Mouse (Mus musculus): ENCODE measurements around the gene Nfix. TPM values are rescaled to one million over a fixed set of nuclear protein-coding genes. Genes with fewer than 3 reads are reported as not detected.
A peak's percentile ranks its signal among the peaks of the same experiment; 100 is the strongest.

The Nfix gene
- polyA plus RNA-seq, 1 experiment from 2014 or later, result 16.3 TPM

GRCm38 (mm10) chr8:84731371-84732177, 68.6 kb downstream of the Nfix start:
- peaks cover 63 to 72% of the 10 kb centered on the region in 2 experiments for H3K4me1 ChIP-seq (ENCODE audit: control insufficient read depth in 2 of 2, insufficient read depth in 2 of 2, low read length in 2 of 2)
- H3K9me3 ChIP-seq (ENCODE audit: control insufficient read depth, low read length), result no peaks in the 10 kb centered on the region
- H3K36me3 ChIP-seq (ENCODE audit: control insufficient read depth, insufficient read depth, low read length), result peaks cover 12% of the 10 kb centered on the region; the same call in 1 of the 2 replicates
- no peaks in the 10 kb centered on the region for H3K27me3 ChIP-seq (ENCODE audit: control insufficient read depth, insufficient read depth, low read length)
- peak overlapping the region; percentile 9; the same call in 1 of the 2 replicates for H3K4me2 ChIP-seq (ENCODE audit: low read length)
- H3K27ac ChIP-seq (replicated peaks in 1 of 2; ENCODE audit: control insufficient read depth in 1 of 2, insufficient read depth in 1 of 2, low read depth in 2 of 2, low read length in 2 of 2), result peak overlapping the region; percentile 78 to 82
- H3K4me3 ChIP-seq (ENCODE audit: control insufficient read depth in 1 of 2, insufficient read depth in 1 of 2, low read depth in 1 of 2, low read length in 2 of 2), result no peak overlapping the region
- peak overlapping the region; percentile 53; the same call in 1 of the 2 replicates for H3K9ac ChIP-seq (ENCODE audit: low read length)
- peak; percentile 13 for ATAC-seq (ENCODE audit: insufficient number of reproducible peaks, insufficient read depth, low FRiP score, low read depth)
- 70% methylated on average over 11 of the region's 11 CpGs for WGBS

- peak; percentile 60 for ATAC-seq (ENCODE audit: insufficient number of reproducible peaks, insufficient read depth, low FRiP score, low read depth)
- peak overlapping the region; percentile 78 to 82 for H3K27ac ChIP-seq (replicated peaks in 1 of 2; ENCODE audit: control insufficient read depth in 1 of 2, insufficient read depth in 1 of 2, low read depth in 2 of 2, low read length in 2 of 2)
- peak overlapping the region; percentile 11 for H3K4me2 ChIP-seq (ENCODE audit: low read length)
- H3K36me3 ChIP-seq (ENCODE audit: control insufficient read depth, insufficient read depth, low read length), result peaks cover 18% of the 10 kb centered on the region; the same call in 1 of the 2 replicates
- no peaks in the 10 kb centered on the region for H3K9me3 ChIP-seq (ENCODE audit: control insufficient read depth, low read length)
- H3K27me3 ChIP-seq (ENCODE audit: control insufficient read depth, insufficient read depth, low read length), result no peaks in the 10 kb centered on the region
- peaks cover 64 to 72% of the 10 kb centered on the region in 2 experiments for H3K4me1 ChIP-seq (ENCODE audit: control insufficient read depth in 2 of 2, insufficient read depth in 2 of 2, low read length in 2 of 2)
- no peak overlapping the region for H3K4me3 ChIP-seq (ENCODE audit: control insufficient read depth in 1 of 2, insufficient read depth in 1 of 2, low read depth in 1 of 2, low read length in 2 of 2)
- peak overlapping the region; percentile 53; the same call in 1 of the 2 replicates for H3K9ac ChIP-seq (ENCODE audit: low read length)
- 25% methylated on average over 8 of the region's 9 CpGs for WGBS
These were observed 69.4 kb downstream of the Nfix start for GRCm38 (mm10) chr8:84730541-84731370.

GRCm38 (mm10) chr8:84729921-84730362, 70.2 kb downstream of the Nfix start:
- no peak overlapping the region for H3K4me3 ChIP-seq (ENCODE audit: control insufficient read depth in 1 of 2, insufficient read depth in 1 of 2, low read depth in 1 of 2, low read length in 2 of 2)

GRCm38 (mm10) chr8:84728474-84728873, 71.7 kb downstream of the Nfix start:
- H3K4me2 ChIP-seq (ENCODE audit: low read length), result no peak overlapping the region
- H3K27me3 ChIP-seq (ENCODE audit: control insufficient read depth, insufficient read depth, low read length), result no peaks in the 10 kb centered on the region
- peaks cover 28% of the 10 kb centered on the region; the same call in 1 of the 2 replicates for H3K36me3 ChIP-seq (ENCODE audit: control insufficient read depth, insufficient read depth, low read length)
- WGBS, result 83% methylated on average over 3 of the region's 3 CpGs
- H3K4me3 ChIP-seq (ENCODE audit: control insufficient read depth in 1 of 2, insufficient read depth in 1 of 2, low read depth in 1 of 2, low read length in 2 of 2), result no peak overlapping the region
- no peak overlapping the region for H3K9ac ChIP-seq (ENCODE audit: low read length)
- no peak overlapping the region for H3K27ac ChIP-seq (replicated peaks in 1 of 2; ENCODE audit: control insufficient read depth in 1 of 2, insufficient read depth in 1 of 2, low read depth in 2 of 2, low read length in 2 of 2)
- H3K9me3 ChIP-seq (ENCODE audit: control insufficient read depth, low read length), result no peaks in the 10 kb centered on the region
- H3K4me1 ChIP-seq (ENCODE audit: control insufficient read depth in 2 of 2, insufficient read depth in 2 of 2, low read length in 2 of 2), result peaks cover 78 to 79% of the 10 kb centered on the region in 2 experiments
- no peak for ATAC-seq (ENCODE audit: insufficient number of reproducible peaks, insufficient read depth, low FRiP score, low read depth)

More at GRCm38 (mm10) chr8:84729921-84730362, 70.2 kb downstream of the Nfix start:
- no peaks in the 10 kb centered on the region for H3K27me3 ChIP-seq (ENCODE audit: control insufficient read depth, insufficient read depth, low read length)
- peak overlapping the region; percentile 22; the same call in 1 of the 2 replicates for H3K9ac ChIP-seq (ENCODE audit: low read length)
- WGBS, result 77% methylated on average over 16 of the region's 16 CpGs
- ATAC-seq (ENCODE audit: insufficient number of reproducible peaks, insufficient read depth, low FRiP score, low read depth), result no peak
- H3K4me2 ChIP-seq (ENCODE audit: low read length), result peak overlapping the region; percentile 11; the same call in 1 of the 2 replicates
- H3K4me1 ChIP-seq (ENCODE audit: control insufficient read depth in 2 of 2, insufficient read depth in 2 of 2, low read length in 2 of 2), result peaks cover 67 to 72% of the 10 kb centered on the region in 2 experiments
- peak overlapping the region; percentile 71 to 82 for H3K27ac ChIP-seq (replicated peaks in 1 of 2; ENCODE audit: control insufficient read depth in 1 of 2, insufficient read depth in 1 of 2, low read depth in 2 of 2, low read length in 2 of 2)
- no peaks in the 10 kb centered on the region for H3K9me3 ChIP-seq (ENCODE audit: control insufficient read depth, low read length)
- H3K36me3 ChIP-seq (ENCODE audit: control insufficient read depth, insufficient read depth, low read length), result peaks cover 25% of the 10 kb centered on the region; the same call in 1 of the 2 replicates

- peak overlapping the region; percentile 76 to 90 for H3K27ac ChIP-seq (replicated peaks in 1 of 2; ENCODE audit: control insufficient read depth in 1 of 2, insufficient read depth in 1 of 2, low read depth in 2 of 2, low read length in 2 of 2)
- no peak for ATAC-seq (ENCODE audit: insufficient number of reproducible peaks, insufficient read depth, low FRiP score, low read depth)
- H3K4me3 ChIP-seq (ENCODE audit: control insufficient read depth in 1 of 2, insufficient read depth in 1 of 2, low read depth in 1 of 2, low read length in 2 of 2), result no peak overlapping the region
- no peaks in the 10 kb centered on the region for H3K9me3 ChIP-seq (ENCODE audit: control insufficient read depth, low read length)
- H3K27me3 ChIP-seq (ENCODE audit: control insufficient read depth, insufficient read depth, low read length), result no peaks in the 10 kb centered on the region
- 7% methylated on average over 3 of the region's 3 CpGs for WGBS
- peak overlapping the region; percentile 26 for H3K4me2 ChIP-seq (ENCODE audit: low read length)
- H3K4me1 ChIP-seq (ENCODE audit: control insufficient read depth in 2 of 2, insufficient read depth in 2 of 2, low read length in 2 of 2), result peaks cover 64 to 75% of the 10 kb centered on the region in 2 experiments
- H3K9ac ChIP-seq (ENCODE audit: low read length), result peak overlapping the region; percentile 35; the same call in 1 of the 2 replicates
- peaks cover 39% of the 10 kb centered on the region; the same call in 1 of the 2 replicates for H3K36me3 ChIP-seq (ENCODE audit: control insufficient read depth, insufficient read depth, low read length)
These were observed 74.2 kb downstream of the Nfix start for GRCm38 (mm10) chr8:84725941-84726259.

- Histone ChIP-seq H3K36me3 (ENCODE audit: control insufficient read depth, insufficient read depth, low read length) (peaks cover 44% of the 10 kb centered on the region; the same call in 1 of the 2 replicates), H3K27ac (replicated peaks in 1 of 2; ENCODE audit: control insufficient read depth in 1 of 2, insufficient read depth in 1 of 2, low read depth in 2 of 2, low read length in 2 of 2) (peak overlapping the region; percentile 76 to 90), H3K4me1 (ENCODE audit: control insufficient read depth in 2 of 2, insufficient read depth in 2 of 2, low read length in 2 of 2) (peaks cover 59 to 70% of the 10 kb centered on the region in 2 experiments), H3K4me2 (ENCODE audit: low read length) (peak overlapping the region; percentile 26), H3K4me3 (ENCODE audit: control insufficient read depth in 1 of 2, insufficient read depth in 1 of 2, low read depth in 1 of 2, low read length in 2 of 2) (no peak overlapping the region), H3K9me3 (ENCODE audit: control insufficient read depth, low read length) (no peaks in the 10 kb centered on the region), H3K27me3 (ENCODE audit: control insufficient read depth, insufficient read depth, low read length) (no peaks in the 10 kb centered on the region), H3K9ac (ENCODE audit: low read length) (peak overlapping the region; percentile 35; the same call in 1 of the 2 replicates)
- no peak for ATAC-seq (ENCODE audit: insufficient number of reproducible peaks, insufficient read depth, low FRiP score, low read depth)
- 45% methylated on average over 10 of the region's 10 CpGs for WGBS
These were observed 74.8 kb downstream of the Nfix start for GRCm38 (mm10) chr8:84725246-84725940.
